ENCODE assay signal across 8 mouse cellular contexts in genomic region chr6:136809077-136809476, GRCm38 (mm10). TPM values are rescaled to one million over a fixed set of nuclear protein-coding genes. Genes with fewer than 3 reads are reported as not detected.
A peak's percentile ranks its signal among the peaks of the same experiment; 100 is the strongest.
DNase-seq lines count a peak whose midpoint lies in the region; ATAC-seq lines count a peak whose summit lies in the region.

No protein-coding gene starts in this region.

- H3K4me3 ChIP-seq in embryonic facial prominence, embryonic 10.5 days, result peak overlapping the region; percentile 88
- peak overlapping the region; percentile 83 for H3K4me3 ChIP-seq in limb, embryonic 13.5 days
- peak overlapping the region; percentile 71 for H3K4me3 ChIP-seq in midbrain, embryonic 14.5 days (replicated peaks; ENCODE audit: low read depth, low read length)

- peak overlapping the region; percentile 98 for H3K4me2 ChIP-seq in limb, embryonic 13.5 days (replicated peaks)
- H3K4me2 ChIP-seq in midbrain, embryonic 14.5 days (ENCODE audit: low read length), result peak overlapping the region; percentile 96

- H3K36me3 ChIP-seq in embryonic facial prominence, embryonic 10.5 days (replicated peaks), result peaks cover 42% of the 10 kb centered on the region
- peaks cover 37% of the 10 kb centered on the region for H3K36me3 ChIP-seq in limb, embryonic 13.5 days
- peaks cover 20% of the 10 kb centered on the region for H3K36me3 ChIP-seq in midbrain, embryonic 14.5 days (ENCODE audit: control insufficient read depth, insufficient read depth, low read length)

- peak overlapping the region; percentile 84; the same call in 1 of the 2 replicates for H3K27ac ChIP-seq in embryonic facial prominence, embryonic 10.5 days (replicated peaks)
- H3K27ac ChIP-seq in limb, embryonic 13.5 days, result no peak overlapping the region
- no peak overlapping the region for H3K27ac ChIP-seq in midbrain, embryonic 14.5 days (replicated peaks; ENCODE audit: low read depth, low read length)

- peaks cover 28% of the 10 kb centered on the region for H3K4me1 ChIP-seq in embryonic facial prominence, embryonic 10.5 days
- peaks cover 30% of the 10 kb centered on the region for H3K4me1 ChIP-seq in limb, embryonic 13.5 days
- peaks cover 21% of the 10 kb centered on the region for H3K4me1 ChIP-seq in midbrain, embryonic 14.5 days (ENCODE audit: control insufficient read depth, insufficient read depth, low read length)

- no peaks in the 10 kb centered on the region for H3K9me3 ChIP-seq in embryonic facial prominence, embryonic 10.5 days
- no peaks in the 10 kb centered on the region for H3K9me3 ChIP-seq in limb, embryonic 13.5 days
- H3K9me3 ChIP-seq in midbrain, embryonic 14.5 days (ENCODE audit: control insufficient read depth, low read length), result no peaks in the 10 kb centered on the region

- intact Hi-C loops in heart, postnatal 25 days (cut with DNase I), result loop anchor here (10.0 kb wide), 1 partner anchor 926 kb away; the partner anchor contains the start of gene Strap

- ATAC-seq in limb, embryonic 13.5 days (ENCODE audit: low FRiP score, low read depth), result no peak
- no peak for ATAC-seq in midbrain, embryonic 14.5 days (ENCODE audit: low FRiP score, low TSS enrichment)

- H3K27me3 ChIP-seq in embryonic facial prominence, embryonic 10.5 days (replicated peaks; ENCODE audit: low read depth, poor library complexity, severe bottlenecking), result no peaks in the 10 kb centered on the region
- H3K27me3 ChIP-seq in limb, embryonic 13.5 days, result no peaks in the 10 kb centered on the region
- no peaks in the 10 kb centered on the region for H3K27me3 ChIP-seq in midbrain, embryonic 14.5 days (ENCODE audit: control insufficient read depth, insufficient read depth, low read length)

- peak overlapping the region; percentile 77 for H3K9ac ChIP-seq in limb, embryonic 13.5 days
- H3K9ac ChIP-seq in midbrain, embryonic 14.5 days (replicated peaks; ENCODE audit: low read length), result peak overlapping the region; percentile 60

- WGBS in embryonic facial prominence, embryonic 10.5 days, result 40% methylated on average over 14 of the region's 14 CpGs
- WGBS in limb, embryonic 13.5 days, result 34% methylated on average over 14 of the region's 14 CpGs
- 42% methylated on average over 14 of the region's 14 CpGs for WGBS in midbrain, embryonic 14.5 days

- DNase-seq in urinary bladder, postnatal 36 days (ENCODE audit: low spot score in 2 of 2), result peak; percentile 63 to 80
- DNase-seq in urinary bladder, adult 2 months (ENCODE audit: low spot score), result no peak
- no peak for DNase-seq in embryonic facial prominence, embryonic 10.5 days (ENCODE audit: low spot score)
- peak; percentile 35 for DNase-seq in heart, postnatal 25 days (ENCODE audit: low spot score)
- DNase-seq in midbrain, embryonic 14.5 days, result no peak
- no peak for DNase-seq in frontal cortex, postnatal 25 days (ENCODE audit: low spot score in 2 of 2)
- no peak for DNase-seq in frontal cortex, postnatal 36 days (ENCODE audit: low spot score in 2 of 2)

RNA-seq across cellular contexts. Expression of gene H2afj, which starts 1.0 kb away (rescaled TPM):
- polyA plus RNA-seq in urinary bladder, adult 2 months (2012; rRNA removed), result 152 and 198 TPM in 2 replicates
- 86.6 and 91.3 TPM in 2 replicates for polyA plus RNA-seq in embryonic facial prominence, embryonic 10.5 days (2016; fragmentation: Nextera tagmentation; extraction: Ambion mirVana)
- total RNA-seq in heart, postnatal 25 days (2021), result 10 to 100 TPM; 28.3 to 33.9 TPM
- 85.9 and 95.9 TPM in 2 replicates for polyA plus RNA-seq in limb, embryonic 13.5 days (2015; fragmentation: Nextera tagmentation; extraction: Ambion mirVana)
- polyA plus RNA-seq in midbrain, embryonic 14.5 days (2014; fragmentation: Nextera tagmentation; extraction: Ambion mirVana), result 101 and 116 TPM in 2 replicates

RNA-seq across cellular contexts. Expression of gene Hist4h4, which starts 4.9 kb away (rescaled TPM):
- polyA plus RNA-seq in urinary bladder, adult 2 months (2012; rRNA removed), result 0.17 and 0.18 TPM in 2 replicates
- polyA plus RNA-seq in embryonic facial prominence, embryonic 10.5 days (2016; fragmentation: Nextera tagmentation; extraction: Ambion mirVana), result 0.47 and 0.64 TPM in 2 replicates
- total RNA-seq in heart, postnatal 25 days (2021), result 10 to 100 TPM in 1 of 2 experiments, 1 to 10 TPM in 1; 8.3 to 11.5 TPM
- 0.74 and 0.84 TPM in 2 replicates for polyA plus RNA-seq in limb, embryonic 13.5 days (2015; fragmentation: Nextera tagmentation; extraction: Ambion mirVana)
- 1.2 TPM in 2 replicates for polyA plus RNA-seq in midbrain, embryonic 14.5 days (2014; fragmentation: Nextera tagmentation; extraction: Ambion mirVana)

RNA-seq across cellular contexts. Expression of gene BC049715, which starts 18.3 kb away (rescaled TPM):
- 0.40 and 0.52 TPM in 2 replicates for polyA plus RNA-seq in urinary bladder, adult 2 months (2012; rRNA removed)
- polyA plus RNA-seq in embryonic facial prominence, embryonic 10.5 days (2016; fragmentation: Nextera tagmentation; extraction: Ambion mirVana), result 1.3 and 2.1 TPM in 2 replicates
- 1 to 10 TPM in 1 of 2 experiments, under 1 TPM in 1; 0.62 to 2.0 TPM for total RNA-seq in heart, postnatal 25 days (2021)
- polyA plus RNA-seq in limb, embryonic 13.5 days (2015; fragmentation: Nextera tagmentation; extraction: Ambion mirVana), result 1.8 and 2.2 TPM in 2 replicates
- 1.2 and 1.6 TPM in 2 replicates for polyA plus RNA-seq in midbrain, embryonic 14.5 days (2014; fragmentation: Nextera tagmentation; extraction: Ambion mirVana)

RNA-seq across cellular contexts. Expression of gene Wbp11, which starts 19.0 kb away (rescaled TPM):
- polyA plus RNA-seq in urinary bladder, adult 2 months (2012; rRNA removed), result 31.2 and 40.7 TPM in 2 replicates
- 163 and 165 TPM in 2 replicates for polyA plus RNA-seq in embryonic facial prominence, embryonic 10.5 days (2016; fragmentation: Nextera tagmentation; extraction: Ambion mirVana)
- 10 to 100 TPM; 57.0 to 63.3 TPM for total RNA-seq in heart, postnatal 25 days (2021)
- polyA plus RNA-seq in limb, embryonic 13.5 days (2015; fragmentation: Nextera tagmentation; extraction: Ambion mirVana), result 110 and 114 TPM in 2 replicates
- 65.6 and 88.1 TPM in 2 replicates for polyA plus RNA-seq in midbrain, embryonic 14.5 days (2014; fragmentation: Nextera tagmentation; extraction: Ambion mirVana)

RNA-seq across cellular contexts. Expression of gene Smco3, which starts 26.2 kb away (rescaled TPM):
- 0.13 and 0.14 TPM in 2 replicates for polyA plus RNA-seq in urinary bladder, adult 2 months (2012; rRNA removed)
- not detected in 2 replicates for polyA plus RNA-seq in embryonic facial prominence, embryonic 10.5 days (2016; fragmentation: Nextera tagmentation; extraction: Ambion mirVana)
- not detected for total RNA-seq in heart, postnatal 25 days (2021)
- 1.2 and 1.7 TPM in 2 replicates for polyA plus RNA-seq in limb, embryonic 13.5 days (2015; fragmentation: Nextera tagmentation; extraction: Ambion mirVana)
- 0.14 and 0.34 TPM in 2 replicates for polyA plus RNA-seq in midbrain, embryonic 14.5 days (2014; fragmentation: Nextera tagmentation; extraction: Ambion mirVana)

Comparison
In these comparisons a context has a peak if more than half of its experiments do, and no peak if none do; other contexts are left out.
1. DNase-seq: peak in urinary bladder, postnatal 36 days (2 of 2) and heart, postnatal 25 days (single experiment); none in urinary bladder, adult 2 months (single experiment), embryonic facial prominence, embryonic 10.5 days (single experiment), midbrain, embryonic 14.5 days (single experiment), frontal cortex, postnatal 25 days (0 of 2) and frontal cortex, postnatal 36 days (0 of 2).
2. Peak in every context shown above with its lines, with median percentiles within 50 percentile points of each other: H3K4me3 ChIP-seq.